Mouse (Mus musculus): ENCODE measurements around the gene Eef2.

DNA sequence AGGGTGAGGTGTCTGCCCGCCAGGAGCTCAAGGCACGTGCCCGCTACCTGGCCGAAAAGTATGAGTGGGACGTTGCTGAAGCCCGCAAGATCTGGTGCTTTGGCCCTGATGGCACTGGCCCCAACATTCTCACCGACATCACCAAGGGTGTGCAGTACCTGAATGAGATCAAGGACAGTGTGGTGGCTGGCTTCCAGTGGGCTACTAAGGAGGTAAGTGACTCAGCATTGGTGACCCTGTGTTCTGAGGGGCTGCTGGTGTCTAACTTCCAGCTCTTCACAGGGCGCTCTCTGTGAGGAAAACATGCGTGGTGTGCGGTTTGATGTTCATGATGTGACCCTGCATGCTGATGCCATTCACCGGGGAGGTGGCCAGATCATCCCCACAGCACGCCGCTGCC lies 4.5 kb downstream of the Eef2 start:
- TF ChIP-seq POLR2A (IDR thresholded peaks at IDR 0.05; ENCODE audit: control insufficient read depth, extremely low read depth, insufficient read depth, low read length, poor library complexity) (no peak), CTCF (IDR thresholded peaks at IDR 0.05; ENCODE audit: borderline replicate concordance, control insufficient read depth, extremely low read depth, insufficient read depth, low read length, poor library complexity) (no peak)

Measured in thymus, adult 2 months (tissue).